Mouse (Mus musculus): ENCODE data around the gene Kcna5. TPM values are rescaled to one million over a fixed set of nuclear protein-coding genes. Genes with fewer than 3 reads are reported as not detected.

The Kcna5 gene
- polyA plus RNA-seq, 1 experiment from 2014 or later: 1.4 TPM

GRCm38 (mm10) chr6:126530019-126530418, 5.2 kb downstream of the Kcna5 start:
- ATAC-seq: no peak
- 83% methylated on average over 3 of the region's 3 CpGs for whole genome bisulfite sequencing

DNA sequence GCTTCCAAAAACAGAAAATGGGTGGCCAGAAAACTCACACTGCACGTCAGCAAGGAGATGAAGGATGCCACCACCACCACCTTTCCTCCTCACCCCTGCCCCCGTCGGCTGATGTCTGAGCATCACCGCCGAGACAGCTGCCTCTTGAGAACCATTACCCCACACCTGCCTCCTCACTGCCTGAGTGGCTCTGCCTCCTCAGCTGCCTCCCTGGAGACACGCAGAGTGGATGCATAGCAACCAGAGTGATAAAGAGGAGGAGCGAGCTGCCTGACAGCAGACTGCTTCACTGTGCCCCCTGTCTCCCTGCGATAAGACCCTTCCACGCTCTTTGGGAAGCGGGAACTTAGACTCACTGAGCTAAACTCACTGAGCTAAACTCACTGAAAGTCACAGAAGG, 20.5 kb downstream of the Kcna5 start:
- H3K9me3 ChIP-seq (replicated peaks; ENCODE audit: control insufficient read depth, low read length): no peaks in the 10 kb centered on the region
- no peak overlapping the region for H3K27ac ChIP-seq (ENCODE audit: low read depth, low read length)
- no peak overlapping the region for H3K9ac ChIP-seq (ENCODE audit: low read length)
- ATAC-seq (peak; percentile 72), DNase-seq (ENCODE audit: low spot score) (peak; percentile 62)
- H3K4me2 ChIP-seq (ENCODE audit: low read length): no peak overlapping the region
- WGBS: 66% methylated on average over 10 of the region's 10 CpGs
- no peaks in the 10 kb centered on the region for H3K36me3 ChIP-seq (ENCODE audit: control insufficient read depth, insufficient read depth, low read length)
- no peaks in the 10 kb centered on the region for H3K4me1 ChIP-seq (ENCODE audit: control insufficient read depth, insufficient read depth, low read length)
- no peak overlapping the region for H3K4me3 ChIP-seq (ENCODE audit: low read depth, low read length)
- H3K27me3 ChIP-seq (replicated peaks; ENCODE audit: control insufficient read depth, insufficient read depth, low read length): no peaks in the 10 kb centered on the region

More at GRCm38 (mm10) chr6:126530019-126530418, 5.2 kb downstream of the Kcna5 start:
- Histone ChIP-seq H3K4me1 (ENCODE audit: control insufficient read depth, insufficient read depth, low read length) (no peaks in the 10 kb centered on the region), H3K27me3 (replicated peaks; ENCODE audit: control insufficient read depth, insufficient read depth, low read length) (peaks cover 12% of the 10 kb centered on the region), H3K4me2 (ENCODE audit: low read length) (no peak overlapping the region), H3K9me3 (replicated peaks; ENCODE audit: control insufficient read depth, low read length) (no peaks in the 10 kb centered on the region), H3K4me3 (ENCODE audit: low read depth, low read length) (no peak overlapping the region), H3K27ac (ENCODE audit: low read depth, low read length) (no peak overlapping the region), H3K9ac (ENCODE audit: low read length) (no peak overlapping the region), H3K36me3 (ENCODE audit: control insufficient read depth, insufficient read depth, low read length) (no peaks in the 10 kb centered on the region)
- no peak for DNase-seq (ENCODE audit: low spot score)

DNA sequence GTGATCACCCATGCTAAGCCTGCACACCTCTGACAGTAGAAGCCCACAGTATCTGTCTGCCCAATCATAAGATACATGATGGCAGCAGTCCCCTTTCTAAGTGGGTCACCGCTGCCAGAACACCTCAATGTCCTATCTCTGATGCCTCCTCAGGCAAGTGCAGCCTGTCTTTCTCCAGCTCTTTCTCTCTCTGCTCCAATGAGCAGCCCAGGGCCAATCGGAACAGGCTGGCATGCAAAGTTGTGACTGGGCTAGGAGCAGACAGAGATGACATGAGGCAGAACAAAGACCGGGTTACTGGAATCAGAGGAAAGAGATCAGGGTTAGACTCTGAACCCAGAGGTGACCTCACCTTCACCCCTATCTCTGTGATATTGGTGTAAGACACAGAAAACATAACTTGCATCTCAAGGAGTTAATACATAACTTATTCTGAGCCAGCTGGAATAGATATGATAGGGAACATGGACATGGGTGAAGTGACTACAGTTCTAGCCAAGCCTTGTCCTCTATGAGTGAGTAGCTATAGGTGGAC, 21.4 kb downstream of the Kcna5 start:
- no peak for DNase-seq (ENCODE audit: low spot score)
- no peak overlapping the region for H3K4me2 ChIP-seq (ENCODE audit: low read length)
- WGBS: 86% methylated on average over 3 of the region's 3 CpGs
- H3K9ac ChIP-seq (ENCODE audit: low read length): no peak overlapping the region
- H3K4me3 ChIP-seq (ENCODE audit: low read depth, low read length): no peak overlapping the region
- no peak for ATAC-seq
- H3K27me3 ChIP-seq (replicated peaks; ENCODE audit: control insufficient read depth, insufficient read depth, low read length): no peaks in the 10 kb centered on the region
- H3K27ac ChIP-seq (ENCODE audit: low read depth, low read length): no peak overlapping the region
- no peaks in the 10 kb centered on the region for H3K4me1 ChIP-seq (ENCODE audit: control insufficient read depth, insufficient read depth, low read length)
- no peaks in the 10 kb centered on the region for H3K9me3 ChIP-seq (replicated peaks; ENCODE audit: control insufficient read depth, low read length)
- H3K36me3 ChIP-seq (ENCODE audit: control insufficient read depth, insufficient read depth, low read length): no peaks in the 10 kb centered on the region

GRCm38 (mm10) chr6:126513154-126513553, 22.1 kb downstream of the Kcna5 start:
- no peaks in the 10 kb centered on the region for H3K9me3 ChIP-seq (replicated peaks; ENCODE audit: control insufficient read depth, low read length)
- WGBS: 89% methylated on average over 3 of the region's 3 CpGs
- no peaks in the 10 kb centered on the region for H3K27me3 ChIP-seq (replicated peaks; ENCODE audit: control insufficient read depth, insufficient read depth, low read length)
- no peak overlapping the region for H3K27ac ChIP-seq (ENCODE audit: low read depth, low read length)
- ATAC-seq: no peak
- no peak overlapping the region for H3K4me2 ChIP-seq (ENCODE audit: low read length)
- DNase-seq (ENCODE audit: low spot score): no peak
- H3K9ac ChIP-seq (ENCODE audit: low read length): no peak overlapping the region
- H3K4me1 ChIP-seq (ENCODE audit: control insufficient read depth, insufficient read depth, low read length): no peaks in the 10 kb centered on the region
- no peaks in the 10 kb centered on the region for H3K36me3 ChIP-seq (ENCODE audit: control insufficient read depth, insufficient read depth, low read length)
- no peak overlapping the region for H3K4me3 ChIP-seq (ENCODE audit: low read depth, low read length)

GRCm38 (mm10) chr6:126508671-126509070, 26.5 kb downstream of the Kcna5 start:
- WGBS: 80% methylated on average over 6 of the region's 6 CpGs
- Histone ChIP-seq H3K4me3 (ENCODE audit: low read depth, low read length) (no peak overlapping the region), H3K4me2 (ENCODE audit: low read length) (no peak overlapping the region), H3K27ac (ENCODE audit: low read depth, low read length) (no peak overlapping the region), H3K9me3 (replicated peaks; ENCODE audit: control insufficient read depth, low read length) (no peaks in the 10 kb centered on the region), H3K36me3 (ENCODE audit: control insufficient read depth, insufficient read depth, low read length) (no peaks in the 10 kb centered on the region), H3K9ac (ENCODE audit: low read length) (no peak overlapping the region), H3K27me3 (replicated peaks; ENCODE audit: control insufficient read depth, insufficient read depth, low read length) (no peaks in the 10 kb centered on the region), H3K4me1 (ENCODE audit: control insufficient read depth, insufficient read depth, low read length) (no peaks in the 10 kb centered on the region)
- no peak for ATAC-seq
- no peak for DNase-seq (ENCODE audit: low spot score)

DNA sequence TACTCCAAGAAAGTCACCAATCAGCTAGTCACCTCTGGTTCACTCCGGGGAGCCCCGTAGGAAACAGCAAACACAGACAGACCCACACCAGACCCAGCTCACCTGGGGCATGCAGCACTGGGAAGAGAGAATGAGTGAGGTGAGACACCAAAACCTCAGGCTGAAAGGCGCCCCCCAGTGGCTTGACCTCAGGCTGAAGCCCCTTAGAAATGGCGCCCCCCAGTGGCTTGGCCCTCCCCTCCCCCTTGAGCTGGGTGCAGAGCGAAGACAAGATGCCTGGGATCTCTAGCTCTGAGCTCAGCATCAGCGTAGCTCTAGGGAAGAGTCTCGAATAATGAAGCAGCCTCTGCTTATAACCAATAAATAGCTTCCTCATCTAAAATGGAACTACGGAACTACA, 31.3 kb downstream of the Kcna5 start:
- Histone ChIP-seq H3K4me3 (ENCODE audit: low read depth, low read length) (no peak overlapping the region), H3K27me3 (replicated peaks; ENCODE audit: control insufficient read depth, insufficient read depth, low read length) (no peaks in the 10 kb centered on the region), H3K4me1 (ENCODE audit: control insufficient read depth, insufficient read depth, low read length) (no peaks in the 10 kb centered on the region), H3K4me2 (ENCODE audit: low read length) (no peak overlapping the region), H3K27ac (ENCODE audit: low read depth, low read length) (no peak overlapping the region), H3K36me3 (ENCODE audit: control insufficient read depth, insufficient read depth, low read length) (no peaks in the 10 kb centered on the region), H3K9ac (ENCODE audit: low read length) (no peak overlapping the region), H3K9me3 (replicated peaks; ENCODE audit: control insufficient read depth, low read length) (no peaks in the 10 kb centered on the region)
- WGBS: 78% methylated on average over 8 of the region's 8 CpGs
- no peak for ATAC-seq
- DNase-seq (ENCODE audit: low spot score): no peak

DNA sequence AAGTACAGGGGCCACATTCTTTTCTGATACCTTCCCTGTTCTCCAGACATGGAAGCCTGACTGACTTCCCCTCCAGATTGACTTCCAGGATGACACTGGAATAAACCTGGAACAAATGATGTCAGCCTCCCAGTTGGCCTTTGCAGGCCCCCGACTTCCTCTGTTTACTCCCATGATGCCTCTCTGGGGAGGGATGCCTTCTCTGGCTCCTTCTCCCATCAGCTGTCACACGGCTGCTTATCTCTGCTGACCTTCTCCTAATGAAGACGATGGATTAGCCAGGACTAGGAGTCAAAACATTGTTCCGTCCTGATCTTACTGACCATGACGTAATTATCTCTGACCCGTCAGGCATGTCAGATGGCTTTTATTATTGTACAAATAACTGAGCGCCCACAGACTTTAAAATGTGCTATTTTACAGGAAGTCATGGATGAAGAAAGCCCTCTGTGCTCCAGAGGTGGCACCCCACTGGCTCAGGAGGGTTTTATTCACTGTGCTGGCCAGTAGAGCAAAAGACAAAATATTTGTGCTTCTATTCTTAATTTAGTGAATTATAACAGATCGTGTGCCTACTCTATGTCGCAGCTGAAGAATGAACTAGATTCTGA, 32.4 kb downstream of the Kcna5 start:
- ATAC-seq (no peak), DNase-seq (ENCODE audit: low spot score) (no peak)
- Histone ChIP-seq H3K27ac (ENCODE audit: low read depth, low read length) (no peak overlapping the region), H3K4me3 (ENCODE audit: low read depth, low read length) (no peak overlapping the region), H3K9me3 (replicated peaks; ENCODE audit: control insufficient read depth, low read length) (no peaks in the 10 kb centered on the region), H3K36me3 (ENCODE audit: control insufficient read depth, insufficient read depth, low read length) (no peaks in the 10 kb centered on the region), H3K4me2 (ENCODE audit: low read length) (no peak overlapping the region), H3K27me3 (replicated peaks; ENCODE audit: control insufficient read depth, insufficient read depth, low read length) (no peaks in the 10 kb centered on the region), H3K4me1 (ENCODE audit: control insufficient read depth, insufficient read depth, low read length) (no peaks in the 10 kb centered on the region), H3K9ac (ENCODE audit: low read length) (no peak overlapping the region)
- WGBS: 26% methylated on average over 9 of the region's 9 CpGs

- Histone ChIP-seq H3K27me3 (replicated peaks; ENCODE audit: control insufficient read depth, insufficient read depth, low read length) (no peaks in the 10 kb centered on the region), H3K4me1 (ENCODE audit: control insufficient read depth, insufficient read depth, low read length) (no peaks in the 10 kb centered on the region), H3K4me2 (ENCODE audit: low read length) (no peak overlapping the region), H3K36me3 (ENCODE audit: control insufficient read depth, insufficient read depth, low read length) (no peaks in the 10 kb centered on the region), H3K9me3 (replicated peaks; ENCODE audit: control insufficient read depth, low read length) (no peaks in the 10 kb centered on the region), H3K4me3 (ENCODE audit: low read depth, low read length) (no peak overlapping the region), H3K27ac (ENCODE audit: low read depth, low read length) (no peak overlapping the region), H3K9ac (ENCODE audit: low read length) (no peak overlapping the region)
- ATAC-seq (no peak), DNase-seq (ENCODE audit: low spot score) (no peak)
- 88% methylated on average over 6 of the region's 6 CpGs for WGBS
Measured at GRCm38 (mm10) chr6:126500985-126501384, 34.2 kb downstream of the Kcna5 start.

DNA sequence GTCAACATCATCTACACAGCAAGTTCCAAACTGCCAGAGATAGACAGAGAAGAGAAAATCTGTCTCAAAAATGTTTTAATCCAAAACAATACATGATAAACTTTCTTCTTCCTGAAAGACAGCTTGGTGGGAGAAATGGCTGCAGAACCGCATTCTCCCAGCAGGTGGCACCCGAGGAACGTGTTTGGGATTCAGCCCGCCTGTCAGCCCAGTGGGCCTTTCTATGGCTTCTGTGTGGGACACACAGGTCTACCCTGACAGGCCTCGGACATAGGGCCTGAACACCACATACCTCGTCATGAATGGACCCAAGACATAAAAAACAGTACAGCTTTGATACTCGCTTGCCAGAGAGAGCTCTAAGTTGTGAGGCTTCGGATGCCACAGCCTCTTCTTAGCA, 35.1 kb downstream of the Kcna5 start:
- no peak overlapping the region for H3K27ac ChIP-seq (ENCODE audit: low read depth, low read length)
- H3K27me3 ChIP-seq (replicated peaks; ENCODE audit: control insufficient read depth, insufficient read depth, low read length): no peaks in the 10 kb centered on the region
- H3K9me3 ChIP-seq (replicated peaks; ENCODE audit: control insufficient read depth, low read length): no peaks in the 10 kb centered on the region
- 18% methylated on average over 8 of the region's 8 CpGs for WGBS
- no peak overlapping the region for H3K4me3 ChIP-seq (ENCODE audit: low read depth, low read length)
- DNase-seq (ENCODE audit: low spot score): peak; percentile 79
- peak; percentile 60 for ATAC-seq
- no peaks in the 10 kb centered on the region for H3K4me1 ChIP-seq (ENCODE audit: control insufficient read depth, insufficient read depth, low read length)
- no peaks in the 10 kb centered on the region for H3K36me3 ChIP-seq (ENCODE audit: control insufficient read depth, insufficient read depth, low read length)
- no peak overlapping the region for H3K9ac ChIP-seq (ENCODE audit: low read length)
- no peak overlapping the region for H3K4me2 ChIP-seq (ENCODE audit: low read length)

Measured in forebrain, embryonic 14.5 days (tissue).